Mouse (Mus musculus) heart, adult 11 months (tissue): Measurements from ENCODE around the gene Gm49368.

Experiments
- DNase-seq: peaks from one replicate; pipeline ENCODE4 v3.0.0; 2022

Gm49368 gene

GRCm38 (mm10) chr7:128062456-128062855 lies at the start of gene Gm49368, which contains the start of gene Itgam:
Gene Gm49368, plus strand, starts transcription at chr7:128062683.
Gene Itgam, plus strand, starts transcription at chr7:128062640.
- DNase-seq, result peak; percentile 89

GRCm38 (mm10) chr7:128013116-128013515 lies 49.4 kb upstream of the Gm49368 start:
- DNase-seq, result no peak

DNA sequence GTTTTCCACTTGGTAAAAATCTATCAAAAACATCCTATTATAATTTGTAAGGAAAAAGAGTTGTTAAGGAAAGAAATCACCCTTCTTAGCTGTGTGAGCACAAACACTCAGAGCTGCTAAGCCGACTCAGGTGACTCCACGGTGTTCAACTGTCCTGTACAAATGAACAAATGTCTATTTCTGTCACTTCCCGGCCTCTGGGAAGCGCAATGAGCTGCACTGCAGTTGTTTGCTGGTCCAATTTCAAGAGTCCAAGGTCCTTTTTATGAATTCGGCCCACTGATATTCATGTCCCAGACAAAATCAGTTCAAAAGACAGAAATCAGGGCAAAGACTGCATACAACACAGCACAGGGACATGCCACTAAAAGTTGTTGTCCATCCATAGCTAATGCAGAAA lies 46.3 kb upstream of the Gm49368 start:
- peak; percentile 85 for DNase-seq

DNA sequence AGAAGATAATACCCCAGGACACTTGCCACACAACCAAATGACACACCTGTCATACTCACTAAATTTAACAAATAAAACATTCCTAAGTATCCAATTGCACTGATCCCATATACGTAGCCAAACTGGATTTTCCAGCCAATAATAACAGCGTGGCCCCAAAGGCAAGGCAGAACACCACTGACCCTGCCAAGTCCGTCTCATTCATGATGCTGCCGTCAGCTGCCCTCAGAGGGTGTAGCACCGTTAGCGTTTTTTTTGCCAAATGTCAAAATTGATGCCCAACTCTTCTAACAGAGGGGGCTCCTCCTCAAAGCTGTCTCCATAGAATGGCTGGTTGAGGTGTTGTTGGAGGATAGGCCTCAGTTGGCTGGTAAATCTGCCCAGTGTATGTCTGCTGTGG lies 45.8 kb upstream of the Gm49368 start:
- DNase-seq, result peak; percentile 77

DNA sequence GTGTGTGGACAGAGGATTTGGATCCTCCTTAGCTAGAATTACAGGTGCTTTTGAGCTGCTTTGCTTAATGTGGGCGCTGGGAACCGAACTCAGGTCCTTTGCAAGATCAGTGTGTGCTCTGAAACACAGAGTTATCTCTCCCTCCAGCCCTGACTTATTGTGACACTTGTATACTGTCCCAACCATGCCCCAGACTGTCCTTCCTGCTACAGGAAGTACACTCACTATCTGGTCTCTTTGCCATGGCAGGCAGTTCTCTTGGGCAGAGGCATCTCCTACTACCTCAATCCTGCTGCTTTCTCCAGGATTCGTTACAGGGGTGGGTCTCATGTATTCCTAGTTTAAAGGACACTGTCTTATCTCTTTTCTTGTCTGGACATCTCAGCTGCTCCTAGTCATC lies 44.2 kb upstream of the Gm49368 start:
- DNase-seq, result peak; percentile 65

DNA sequence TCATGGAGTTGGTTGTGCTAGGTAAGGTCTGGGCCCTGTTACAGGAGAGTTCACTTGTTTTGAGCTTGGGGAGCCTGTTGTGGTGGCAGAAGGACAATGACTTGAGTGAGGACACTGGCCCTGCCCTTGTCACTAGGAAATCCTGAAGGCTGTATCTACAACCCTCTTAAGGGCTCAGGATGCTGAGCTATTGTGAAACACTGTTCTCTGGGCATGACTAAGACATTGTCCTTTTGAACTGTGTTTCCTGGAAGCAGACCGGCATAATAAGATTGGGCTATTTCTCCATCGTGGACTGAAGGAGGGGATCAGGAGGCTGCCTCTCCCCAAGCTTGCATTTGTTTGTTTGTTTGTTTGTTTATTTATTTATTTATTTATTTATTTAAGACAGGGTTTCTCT lies 43.3 kb upstream of the Gm49368 start:
- DNase-seq, result peak; percentile 72

GRCm38 (mm10) chr7:128022974-128023373 lies 39.5 kb upstream of the Gm49368 start:
- peak; percentile 37 for DNase-seq

DNA sequence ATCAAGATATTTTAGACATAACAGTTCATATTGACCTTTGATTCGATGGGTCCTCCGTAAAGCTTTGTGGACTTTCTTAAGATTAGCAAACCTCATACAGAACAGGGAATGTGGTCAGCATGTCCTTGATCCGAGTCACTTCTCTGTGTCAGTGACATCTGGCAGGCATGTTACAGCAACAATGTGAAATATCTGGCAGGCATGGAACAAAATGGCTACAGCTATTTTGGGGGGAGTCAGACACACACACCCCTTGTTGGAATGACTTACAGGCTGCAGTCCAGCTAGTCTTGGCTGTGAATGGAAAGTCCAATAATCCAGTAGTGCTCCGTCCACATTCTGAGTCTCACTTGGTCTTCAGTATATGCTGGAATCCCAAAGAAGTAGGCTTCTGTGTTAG lies 38.9 kb upstream of the Gm49368 start:
- peak; percentile 90 for DNase-seq

DNA sequence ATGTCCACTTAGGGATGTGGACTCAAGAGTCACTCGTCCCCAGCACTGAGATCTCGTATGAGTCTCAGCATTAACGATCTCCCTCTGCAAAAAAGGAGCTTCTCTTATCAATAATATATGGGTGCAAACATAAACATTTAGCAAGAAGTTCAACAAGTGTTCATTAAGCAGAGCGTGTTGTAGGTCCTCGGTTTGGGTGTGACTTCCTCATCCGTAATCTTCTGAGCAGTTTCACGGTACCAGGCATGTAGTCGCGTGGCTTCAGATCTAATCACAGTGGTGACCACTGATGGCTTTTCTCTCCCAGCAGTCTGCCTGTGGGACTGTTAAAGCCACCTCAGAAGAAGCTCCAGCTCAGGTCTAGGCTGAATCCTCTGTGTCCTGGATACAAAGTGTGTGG lies 38.1 kb upstream of the Gm49368 start:
- peak; percentile 51 for DNase-seq

- peak; percentile 67 for DNase-seq
These were observed 37.6 kb upstream of the Gm49368 start for GRCm38 (mm10) chr7:128024932-128025331.

DNA sequence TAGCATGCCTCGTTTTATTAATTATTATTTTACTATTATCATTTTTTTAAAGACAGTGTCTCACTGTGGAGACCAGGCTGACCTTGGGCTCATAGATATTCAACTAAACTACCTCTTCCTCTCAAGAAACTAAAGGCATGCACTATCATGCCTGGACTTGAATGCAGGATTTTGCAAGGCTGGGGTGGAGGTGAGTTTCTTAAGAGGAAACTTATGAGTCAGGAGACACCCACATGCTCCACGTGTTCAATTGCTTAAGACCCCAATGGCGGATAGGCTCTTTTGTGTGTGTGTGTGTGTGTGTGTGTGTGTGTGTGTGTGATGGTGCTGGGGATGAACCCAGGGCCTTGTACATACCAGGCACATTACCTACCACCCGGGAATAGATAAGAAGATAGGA lies 37.1 kb upstream of the Gm49368 start:
- no peak for DNase-seq

GRCm38 (mm10) chr7:128031403-128031976 lies 31.0 kb upstream of the Gm49368 start:
- peak; percentile 90 for DNase-seq

- DNase-seq, result peak; percentile 87
These were observed 30.0 kb upstream of the Gm49368 start for GRCm38 (mm10) chr7:128032290-128032988.

DNA sequence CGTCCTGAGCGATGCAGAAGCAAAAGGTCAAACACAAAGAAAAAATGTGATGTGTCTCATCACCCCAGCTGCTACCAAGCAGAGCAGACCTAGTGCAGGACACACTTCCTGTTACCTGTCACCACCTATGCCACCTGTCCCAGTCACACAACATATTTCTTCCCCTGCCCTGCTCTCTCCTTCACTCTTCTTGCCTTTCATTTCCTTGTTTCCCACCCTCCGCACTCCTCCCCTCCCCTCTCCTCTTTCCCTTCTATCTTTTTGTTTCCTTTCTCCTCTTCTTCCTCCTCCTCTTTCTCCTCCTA lies 29.5 kb upstream of the Gm49368 start:
- no peak for DNase-seq

DNA sequence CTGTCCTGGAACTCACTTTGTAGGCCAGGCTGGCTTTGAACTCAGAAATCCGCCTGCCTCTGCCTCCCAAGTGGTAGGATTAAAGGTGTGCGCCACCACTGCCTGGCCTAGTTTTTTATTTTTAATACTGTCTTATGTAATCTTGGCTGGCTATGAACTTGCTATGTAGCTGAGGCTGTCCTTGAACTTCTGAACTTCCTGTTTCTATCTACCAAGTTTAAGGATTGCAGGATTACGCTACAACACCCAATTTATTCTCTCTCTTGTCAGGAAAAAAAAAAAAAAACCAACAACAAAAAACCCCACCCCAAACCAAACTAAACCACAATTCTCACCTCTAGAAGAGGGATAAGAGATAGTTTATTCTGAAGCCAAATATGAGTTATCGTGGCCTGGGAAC lies 28.9 kb upstream of the Gm49368 start:
- DNase-seq, result no peak

DNA sequence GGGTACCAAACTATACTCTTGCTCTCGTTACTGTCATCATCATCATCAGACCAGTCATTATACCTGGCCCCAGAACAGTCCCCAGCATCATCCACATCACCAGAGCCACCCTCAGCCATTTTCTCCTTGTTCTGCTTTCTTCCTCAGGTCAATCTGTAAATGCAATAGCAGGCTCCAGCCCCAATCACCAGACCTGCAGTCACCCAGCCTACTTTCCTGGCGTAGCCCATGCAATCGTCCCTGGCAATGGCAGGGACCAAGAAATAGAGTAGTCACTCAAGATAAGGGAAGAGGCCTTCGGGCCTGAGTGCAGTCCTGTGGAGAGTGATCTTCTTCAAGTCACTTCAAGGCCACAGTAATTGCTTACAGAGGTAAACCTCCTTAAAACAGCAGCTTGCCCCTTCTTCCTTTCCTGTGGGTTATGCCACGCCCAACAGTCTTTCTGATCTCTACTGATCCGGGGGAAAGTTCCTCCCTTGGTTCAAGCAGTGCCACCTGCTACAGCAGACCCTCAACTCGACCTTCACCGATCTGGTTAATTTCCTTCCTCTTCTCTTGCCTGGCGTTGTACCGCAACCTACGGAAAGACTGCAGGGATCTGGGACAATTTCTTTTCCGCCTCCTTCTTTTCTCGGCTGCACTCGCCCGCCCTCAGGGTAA lies 20.2 kb upstream of the Gm49368 start:
- DNase-seq, result peak; percentile 60

DNA sequence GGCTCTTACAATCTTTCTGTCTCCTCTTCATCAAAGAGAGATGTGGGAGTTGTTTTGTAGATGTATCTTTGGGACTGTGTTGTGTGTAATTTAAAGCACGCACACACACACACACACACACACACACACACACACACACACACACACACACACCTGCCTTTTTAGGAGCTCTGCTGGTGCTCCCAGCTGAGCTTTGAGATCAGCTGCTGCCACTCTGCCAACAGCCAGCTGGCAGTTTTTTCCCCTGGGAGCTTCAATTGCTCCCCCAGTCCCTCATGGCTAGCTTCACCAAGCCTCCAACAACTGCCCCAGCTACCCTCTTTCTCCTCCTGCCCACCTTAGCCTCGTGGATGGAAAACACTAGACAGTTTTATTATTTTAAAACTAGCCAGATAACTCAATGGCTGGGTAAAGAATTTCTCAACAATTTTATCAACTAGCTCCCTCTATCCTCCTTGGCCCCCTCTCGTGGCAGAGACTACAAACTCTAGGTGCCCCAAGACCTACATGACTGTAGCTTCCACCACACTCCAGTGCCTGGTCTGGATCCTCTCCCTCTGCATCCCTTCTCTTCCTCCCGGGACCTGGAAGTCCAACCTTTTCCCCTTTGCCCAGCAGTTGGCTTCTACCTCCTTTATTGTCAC lies 18.2 kb upstream of the Gm49368 start:
- peak; percentile 43 for DNase-seq

DNA sequence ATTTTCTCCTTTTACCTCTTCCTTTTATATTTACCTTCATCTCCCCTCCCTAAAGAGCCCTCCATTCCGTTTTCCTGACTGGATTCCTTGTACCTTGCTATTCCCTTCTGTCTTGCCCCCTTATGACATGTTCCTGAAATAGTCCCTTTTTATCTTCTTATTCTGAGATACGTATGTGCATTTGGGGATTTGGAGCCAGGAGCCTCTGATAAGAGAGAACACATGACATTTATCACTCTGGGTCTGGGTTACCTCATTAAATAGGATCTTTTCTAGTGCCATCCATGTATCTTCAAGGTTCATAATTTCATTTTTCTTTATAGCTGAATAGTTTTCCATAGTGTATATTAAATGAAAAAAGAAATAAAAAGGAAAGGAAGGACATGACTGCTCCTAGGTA lies 16.8 kb upstream of the Gm49368 start:
- peak; percentile 12 for DNase-seq

GRCm38 (mm10) chr7:128048819-128049218 lies 13.7 kb upstream of the Gm49368 start:
- peak; percentile 94 for DNase-seq

DNA sequence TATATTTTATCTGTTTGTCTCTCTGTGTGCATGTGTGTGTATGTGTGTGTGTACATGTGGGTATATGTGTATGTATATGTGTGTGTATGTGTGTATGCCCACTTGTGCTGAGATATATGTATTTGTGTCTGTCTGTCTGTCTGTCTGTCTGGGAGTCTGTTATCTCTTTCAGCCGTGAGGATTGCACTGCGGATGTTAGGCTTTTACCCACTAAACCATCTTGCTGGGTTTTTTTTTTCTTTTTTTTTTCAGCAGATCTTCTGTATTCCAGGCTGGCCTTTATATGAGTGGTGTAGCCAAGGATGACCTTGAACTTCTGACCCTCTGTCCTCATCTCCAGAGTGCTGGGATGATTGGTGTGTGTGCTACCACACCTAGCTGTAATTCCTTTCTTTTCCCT lies 13.2 kb upstream of the Gm49368 start:
- no peak for DNase-seq

GRCm38 (mm10) chr7:128050739-128051138 lies 11.7 kb upstream of the Gm49368 start:
- DNase-seq, result peak; percentile 96

GRCm38 (mm10) chr7:128053061-128053460 lies 9.4 kb upstream of the Gm49368 start:
- peak; percentile 94 for DNase-seq

DNA sequence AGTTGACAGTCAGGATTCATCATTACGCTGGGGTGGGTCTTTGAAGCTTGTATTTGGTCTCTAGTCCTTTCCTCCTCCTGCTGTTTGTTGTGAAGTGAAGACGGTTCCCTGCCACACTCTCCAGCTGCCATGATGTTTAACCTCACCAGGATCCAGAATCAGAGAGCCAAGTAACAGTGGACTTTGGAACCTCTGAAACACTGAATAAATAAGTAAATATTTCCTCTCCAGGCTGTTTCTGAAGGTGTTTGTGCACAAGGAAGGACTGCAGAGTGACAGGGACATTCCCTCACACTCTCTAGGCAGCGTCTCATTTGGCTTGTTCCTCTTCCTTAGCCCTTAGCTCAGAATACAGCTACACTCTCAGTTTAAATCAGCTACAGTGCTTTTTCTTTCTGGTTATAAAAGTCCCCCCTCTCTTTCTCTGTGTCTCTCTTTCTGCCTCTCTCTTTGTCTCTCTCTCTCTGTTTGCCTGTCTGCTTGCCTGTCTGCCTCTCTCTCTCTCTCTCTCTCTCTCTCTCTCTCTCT lies 5.5 kb upstream of the Gm49368 start:
- DNase-seq, result no peak

GRCm38 (mm10) chr7:128057860-128058259 lies 4.6 kb upstream of the Gm49368 start:
- DNase-seq, result peak; percentile 80
